Mouse (Mus musculus) forebrain, embryonic 15.5 days (tissue): ENCODE measurements at regions not wholly inside any gene's neighbourhood (a gene's known extent, or its start where the extent isn't known, plus 50 kb on each side); places are given as distances from the start of the nearest gene placed in this dataset.

Experiments used
- ATAC-seq: fragments of 200-750 bp; cut with Nextera tagmentation; replicated peaks from 2 replicates; pipeline ENCODE4 v1.8.0; 2017; ENCODE audit warnings: mild to moderate bottlenecking, moderate TSS enrichment, moderate library complexity
- H3K27ac ChIP-seq: fragments of 300-500 bp; sonication (generic); replicated peaks from 2 replicates; pipeline ENCODE4 v1.5.1; 2015; ENCODE audit warnings: mild to moderate bottlenecking, inconsistent platforms
- H3K27me3 ChIP-seq: fragments of 300-500 bp; sonication (generic); 2 replicates; pipeline ENCODE4 v1.6.1; 2015; ENCODE audit warnings: inconsistent platforms
- H3K36me3 ChIP-seq: fragments of 300-500 bp; sonication (generic); 2 replicates; pipeline ENCODE4 v1.6.1; 2015; ENCODE audit warnings: mild to moderate bottlenecking, inconsistent platforms
- H3K4me1 ChIP-seq: fragments of 300-500 bp; sonication (generic); 2 replicates; pipeline ENCODE4 v1.6.1; 2015; ENCODE audit warnings: inconsistent platforms
- H3K4me2 ChIP-seq: fragments of 300-500 bp; sonication (generic); replicated peaks from 2 replicates; pipeline ENCODE4 v1.6.1; 2015; ENCODE audit warnings: mild to moderate bottlenecking, inconsistent platforms
- H3K4me3 ChIP-seq: fragments of 300-500 bp; sonication (generic); 2 replicates; pipeline ENCODE4 v1.5.1; 2015; ENCODE audit warnings: mild to moderate bottlenecking, inconsistent platforms
- H3K9ac ChIP-seq: fragments of 300-500 bp; sonication (generic); replicated peaks from 2 replicates; pipeline ENCODE4 v1.6.1; 2015; ENCODE audit warnings: mild to moderate bottlenecking, inconsistent platforms
- H3K9me3 ChIP-seq: fragments of 300-500 bp; sonication (generic); 2 replicates; pipeline ENCODE4 v1.6.1; 2016; ENCODE audit warnings: inconsistent platforms
- WGBS: fragments of 180-500 bp; shearing (Covaris S2); methylation state at CpG from one replicate; pipeline ENCODE4 v1.1.7; 2015; ENCODE audit warnings: mixed read lengths; 5-methylcytosine and 5-hydroxymethylcytosine counted together

GRCm38 (mm10) chr8:60220946-60221345 lies 282.1 kb downstream of the Gm10283 start:
- no peaks in the 10 kb centered on the region for H3K9me3 ChIP-seq
- no peak for ATAC-seq
- no peak overlapping the region for H3K27ac ChIP-seq
- no peaks in the 10 kb centered on the region for H3K4me1 ChIP-seq
- 90% methylated on average over 2 of the region's 2 CpGs for WGBS
- H3K4me2 ChIP-seq: no peak overlapping the region
- H3K9ac ChIP-seq: no peak overlapping the region
- no peaks in the 10 kb centered on the region for H3K27me3 ChIP-seq
- no peaks in the 10 kb centered on the region for H3K36me3 ChIP-seq
- H3K4me3 ChIP-seq: no peak overlapping the region

GRCm38 (mm10) chr8:60195641-60196040 lies 307.4 kb downstream of the Gm10283 start:
- H3K9me3 ChIP-seq: no peaks in the 10 kb centered on the region
- ATAC-seq: no peak
- H3K4me3 ChIP-seq: no peak overlapping the region
- H3K36me3 ChIP-seq: no peaks in the 10 kb centered on the region
- H3K4me2 ChIP-seq: no peak overlapping the region
- no peaks in the 10 kb centered on the region for H3K4me1 ChIP-seq
- no peaks in the 10 kb centered on the region for H3K27me3 ChIP-seq
- no peak overlapping the region for H3K9ac ChIP-seq
- no peak overlapping the region for H3K27ac ChIP-seq

DNA sequence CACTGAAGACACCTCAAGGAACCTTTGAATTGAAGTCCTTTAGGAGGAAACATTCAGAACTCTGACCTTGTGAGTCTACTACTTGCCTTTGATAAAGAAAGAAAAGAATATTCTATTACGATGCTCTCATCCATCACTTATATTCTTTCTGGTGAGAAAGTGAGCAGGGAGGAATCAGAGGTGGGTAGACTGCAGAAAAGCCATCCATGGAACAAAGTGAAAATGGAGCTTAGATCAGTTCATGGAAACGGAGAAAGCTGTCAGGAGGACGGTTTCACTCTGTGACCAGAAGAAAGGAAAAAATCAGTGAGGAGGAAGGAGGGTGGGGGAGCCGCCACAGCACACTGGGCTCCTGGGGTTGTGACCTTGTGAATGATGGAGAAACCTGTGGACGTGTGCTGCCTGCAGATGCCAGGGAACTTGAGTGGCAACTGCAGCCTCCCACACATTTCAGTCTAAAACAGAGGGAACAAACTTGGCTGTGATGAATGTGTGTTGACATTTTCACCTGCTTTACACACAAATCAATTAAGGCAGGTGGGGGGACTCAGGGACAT lies 335.2 kb downstream of the Gm10283 start:
- no peak for ATAC-seq
- no peaks in the 10 kb centered on the region for H3K9me3 ChIP-seq
- no peak overlapping the region for H3K4me2 ChIP-seq
- no peaks in the 10 kb centered on the region for H3K27me3 ChIP-seq
- no peaks in the 10 kb centered on the region for H3K4me1 ChIP-seq
- H3K4me3 ChIP-seq: no peak overlapping the region
- no peak overlapping the region for H3K27ac ChIP-seq
- H3K36me3 ChIP-seq: no peaks in the 10 kb centered on the region
- no peak overlapping the region for H3K9ac ChIP-seq
- 35% methylated on average over 5 of the region's 5 CpGs for WGBS
